Mouse (Mus musculus) heart, postnatal 10 days (tissue): ENCODE results near the gene Gria3. TPM values are rescaled to one million over a fixed set of nuclear protein-coding genes. Genes with fewer than 3 reads are reported as not detected.

ENCODE experiments used
- DNase-seq, 2 experiments: peaks; one replicate each; pipeline ENCODE4 v3.0.0; 2021
- intact Hi-C: fragments of 180-260 bp; cut with DNase I; formaldehyde crosslinking; loops from one replicate; pipeline ENCODE4 v1.15.1; 2025
- microRNA-seq, 2 experiments: library from miRNA; unstranded; fragments of <30 nt; microRNA quantifications; one replicate each; pipeline ENCODE4 v1.2.0; 2022
- total RNA-seq, 2 experiments: library from RNA; stranded (reverse); gene quantifications; 2 replicates each; pipeline ENCODE4 v1.2.3; 2021

Gria3 gene
- total RNA-seq, 2 experiments from 2014 or later = 2.4 to 2.7 TPM

DNA sequence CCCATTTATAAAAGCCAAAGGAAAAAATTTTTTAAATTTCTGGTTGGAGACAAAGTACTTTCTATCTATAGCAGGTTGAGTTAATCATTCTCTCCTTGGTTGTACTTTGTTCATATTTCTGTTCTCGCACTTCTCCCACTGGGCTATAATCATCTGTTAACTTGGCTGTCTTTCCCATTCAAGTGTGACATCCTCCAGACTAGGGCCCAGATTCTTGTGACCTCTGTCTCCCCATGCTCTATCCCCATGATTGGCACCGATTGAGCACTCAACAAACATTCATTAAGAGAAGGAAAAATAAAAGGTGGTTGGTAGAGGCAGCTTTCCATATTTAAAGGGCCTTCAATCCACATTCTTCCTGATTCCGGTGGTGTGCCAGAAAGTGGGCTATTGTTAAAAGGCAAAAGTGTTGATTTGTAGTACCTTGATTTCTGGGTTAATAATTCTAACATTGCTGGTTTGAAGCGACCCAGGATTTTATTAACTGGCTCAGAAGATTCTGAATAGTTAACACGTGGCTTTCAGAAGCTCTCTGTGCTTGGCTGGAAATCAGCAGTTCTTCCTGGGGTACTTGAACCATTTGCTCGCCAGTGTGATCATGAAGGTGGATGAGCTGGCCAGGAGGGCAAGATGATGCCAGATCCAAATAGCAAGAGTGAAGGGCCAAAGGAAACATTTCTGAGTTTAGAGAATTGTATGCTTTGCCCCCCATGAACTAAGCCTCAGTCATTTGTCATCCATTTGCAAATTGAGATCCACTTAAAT lies 161.8 kb downstream of the Gria3 start:
- intact Hi-C loops = no loop called here
- DNase-seq = no peak

DNA sequence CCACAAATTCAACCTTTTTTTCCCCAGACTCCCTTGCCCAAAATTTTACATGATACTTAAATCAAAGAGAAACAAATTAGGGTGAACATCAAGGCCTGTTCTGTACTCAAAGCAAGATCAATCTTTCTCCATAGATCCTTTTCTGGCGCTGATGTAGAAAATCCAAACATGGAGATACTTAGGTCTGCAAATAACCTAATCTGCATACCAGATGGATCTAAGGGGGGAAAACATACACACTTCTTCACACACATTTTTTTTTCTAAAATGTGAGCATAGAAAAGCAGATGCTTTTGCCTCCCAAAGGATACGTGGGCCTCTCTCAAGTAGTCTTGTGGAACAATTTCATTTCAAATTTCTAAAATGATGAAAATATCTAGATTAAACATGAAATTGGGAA lies 164.2 kb downstream of the Gria3 start:
- DNase-seq = no peak
- intact Hi-C loops = no loop called here

DNA sequence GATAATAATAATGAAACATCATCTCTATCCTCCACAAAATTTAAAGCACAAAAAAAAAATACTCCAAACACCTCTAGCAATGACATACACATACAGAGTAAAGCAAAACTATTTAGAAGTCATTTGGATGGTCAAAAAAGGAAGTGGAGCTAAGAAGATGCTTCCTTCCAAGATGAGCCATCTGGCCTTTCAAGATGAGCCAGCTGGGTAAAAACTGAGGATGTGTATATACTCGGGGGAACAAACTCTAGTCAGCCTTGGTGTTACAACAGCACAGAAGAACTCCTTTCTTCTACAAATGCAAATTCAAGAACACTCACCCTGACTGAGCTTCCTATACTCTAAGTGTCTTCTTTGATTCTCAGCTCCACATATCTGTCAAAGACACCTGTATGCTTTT lies 172.4 kb downstream of the Gria3 start:
- no peak for DNase-seq
- intact Hi-C loops = no loop called here

DNA sequence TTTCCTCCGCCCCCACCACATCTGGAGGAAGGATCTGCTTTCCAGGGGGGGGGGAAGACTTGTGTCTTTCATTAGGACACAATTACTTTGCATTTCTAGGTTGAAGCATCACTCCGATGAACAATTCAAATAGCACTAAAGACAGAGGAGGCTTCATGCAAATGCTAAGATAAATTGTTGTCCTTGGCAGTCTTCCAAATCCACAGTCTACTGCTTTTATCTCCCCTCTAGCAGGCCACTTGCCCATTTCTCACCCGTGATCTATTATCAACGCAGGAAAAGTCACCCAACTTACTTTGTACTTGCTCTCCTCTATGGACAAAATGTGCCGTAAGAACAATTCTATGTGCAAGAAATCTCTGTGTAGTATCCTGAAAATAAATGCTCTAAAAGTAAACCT lies 178.1 kb downstream of the Gria3 start:
- DNase-seq = peak in 1 of 2 experiments; percentile 0
- intact Hi-C loops = no loop called here

DNA sequence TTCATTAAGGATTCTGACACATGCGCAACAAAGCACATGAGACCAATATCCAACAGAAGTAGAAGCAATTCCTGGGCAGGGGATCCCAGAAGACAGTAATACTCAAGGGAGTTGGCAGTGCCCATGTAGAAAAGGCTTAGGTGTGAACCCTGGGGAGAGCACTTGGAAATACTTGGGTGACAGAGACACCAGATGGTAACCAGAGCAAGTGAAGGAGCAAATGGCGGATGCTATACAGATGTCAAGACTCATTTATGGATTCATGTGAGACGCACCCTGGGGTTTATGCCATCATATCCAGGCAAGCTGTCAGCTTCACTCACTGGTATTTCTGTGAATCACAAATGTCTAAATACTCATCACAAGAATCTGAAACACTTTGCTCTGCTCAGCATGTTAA lies 187.0 kb downstream of the Gria3 start:
- intact Hi-C loops = no loop called here
- no peak for DNase-seq

DNA sequence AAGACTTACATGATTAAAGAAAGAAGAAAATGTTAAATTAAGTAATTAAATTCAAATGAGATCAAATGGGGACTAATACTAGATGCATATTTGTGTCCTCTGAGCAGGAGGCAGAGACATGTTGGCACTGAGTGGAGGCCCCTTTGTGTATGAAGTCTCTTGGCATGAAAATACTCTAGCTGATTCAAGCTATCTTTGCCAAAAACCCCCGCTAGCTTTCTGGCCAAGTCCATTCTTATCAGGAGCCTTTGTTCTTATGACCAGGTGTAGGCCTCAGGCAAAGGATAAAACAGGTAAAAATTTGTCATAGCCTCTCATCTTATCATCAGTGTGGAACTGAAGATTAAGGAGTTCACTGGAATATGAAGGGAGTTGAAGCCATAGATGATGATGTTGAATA lies 206.5 kb downstream of the Gria3 start:
- no peak for DNase-seq
- intact Hi-C loops = no loop called here

DNA sequence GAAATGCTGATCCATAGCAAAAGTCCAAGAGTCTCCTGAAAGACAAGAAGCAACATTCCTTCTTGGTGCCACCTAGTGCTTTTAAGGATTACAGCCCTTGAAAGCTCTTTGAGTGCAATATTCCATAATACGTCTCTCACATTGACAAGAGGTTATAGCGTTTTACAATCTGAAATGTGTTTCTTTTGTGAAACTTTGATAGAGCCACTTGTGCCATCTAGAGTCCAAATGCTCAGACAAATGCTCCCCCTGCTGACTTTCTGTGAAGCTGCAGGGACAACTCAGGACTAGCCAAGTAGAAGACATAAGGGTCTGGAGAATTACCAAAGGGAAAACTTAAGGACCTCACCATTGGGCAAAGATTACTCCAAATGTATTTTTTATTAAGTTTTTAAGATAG lies 214.3 kb downstream of the Gria3 start:
- intact Hi-C loops = loop anchor here (10.0 kb wide), 1 partner anchor 210 kb away; the partner anchor contains the start of gene Gria3
- peak; percentile 26 to 35 for DNase-seq

DNA sequence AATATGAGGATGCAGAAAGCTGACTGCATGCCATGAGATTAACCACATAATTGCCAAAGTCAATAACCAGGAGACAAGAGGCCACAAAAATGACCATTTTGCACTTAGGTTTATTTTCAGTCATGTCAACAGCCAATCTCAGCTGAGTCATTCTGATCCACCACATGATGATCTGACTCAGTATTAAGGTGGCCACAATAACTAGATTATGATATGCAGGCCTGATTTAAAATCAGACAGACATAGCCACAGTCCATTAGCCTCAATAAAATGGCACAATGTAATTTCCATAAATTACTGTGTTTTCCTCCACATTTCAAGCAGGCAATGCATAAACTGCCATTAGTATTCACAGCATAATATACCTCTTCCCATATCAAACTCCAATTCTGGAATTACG lies 216.3 kb downstream of the Gria3 start:
- DNase-seq = no peak
- intact Hi-C loops = loop anchor here (10.0 kb wide), 1 partner anchor 212 kb away; the partner anchor contains the start of gene Gria3

DNA sequence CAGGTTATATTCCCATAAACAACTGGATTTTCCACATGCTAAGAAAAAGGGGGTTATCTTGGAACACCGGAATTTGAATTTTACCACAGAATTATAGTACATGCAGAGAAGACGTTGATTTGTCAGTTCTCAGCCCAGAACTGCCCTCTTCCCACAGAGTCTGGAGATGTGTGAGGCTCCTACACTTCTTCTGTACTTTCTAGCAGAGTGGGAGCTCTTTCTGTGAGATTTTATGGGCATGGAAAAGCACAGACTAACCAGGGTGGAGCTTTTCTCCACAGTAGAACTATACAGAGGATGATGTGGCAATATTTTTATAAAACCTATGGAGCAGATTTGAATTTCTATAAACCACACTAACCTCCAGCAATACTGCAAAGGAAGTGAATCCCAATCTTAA lies 217.7 kb downstream of the Gria3 start:
- no peak for DNase-seq
- intact Hi-C loops = loop anchor here (10.0 kb wide), 1 partner anchor 214 kb away; the partner anchor contains the start of gene Gria3

DNA sequence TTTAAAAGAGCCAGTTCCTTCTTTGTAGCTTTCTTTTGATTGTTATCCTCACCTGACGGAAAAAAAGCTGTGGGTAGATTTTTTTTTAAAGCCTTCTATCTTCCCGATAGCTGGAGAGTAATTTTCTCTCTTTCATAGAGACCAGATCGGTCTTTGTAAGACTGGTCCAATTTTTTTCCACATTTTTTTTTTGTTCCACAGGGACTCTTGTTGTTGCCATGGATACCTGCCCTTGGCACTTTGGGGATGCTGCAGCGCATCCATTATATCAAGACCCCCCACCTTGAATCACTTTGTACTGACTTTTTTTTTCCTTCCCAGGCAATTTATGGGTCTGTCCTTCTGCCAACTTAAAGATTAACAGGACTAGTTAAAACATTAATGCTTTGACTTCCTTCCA lies 232.9 kb downstream of the Gria3 start:
- no peak for DNase-seq
- intact Hi-C loops = no loop called here

DNA sequence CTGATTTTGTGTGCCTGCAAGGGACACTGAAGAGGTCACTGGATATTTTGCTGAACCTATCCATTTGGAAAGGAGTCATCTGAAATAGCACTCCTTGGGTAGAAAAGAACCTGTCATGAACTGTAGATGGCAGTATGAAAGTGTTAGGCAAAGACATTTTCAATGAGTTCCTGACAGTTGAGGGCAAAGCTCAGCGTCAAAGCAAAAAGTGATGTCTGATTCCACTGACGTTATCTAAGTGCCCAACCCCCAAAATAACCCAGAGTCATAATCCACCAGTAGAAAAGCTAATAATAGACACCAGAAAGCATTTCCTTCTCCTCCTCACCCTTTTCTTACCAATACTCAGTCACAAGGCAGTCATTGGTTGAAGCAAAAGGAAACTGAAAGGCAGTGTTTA lies 244.3 kb downstream of the Gria3 start:
- intact Hi-C loops = no loop called here

DNA sequence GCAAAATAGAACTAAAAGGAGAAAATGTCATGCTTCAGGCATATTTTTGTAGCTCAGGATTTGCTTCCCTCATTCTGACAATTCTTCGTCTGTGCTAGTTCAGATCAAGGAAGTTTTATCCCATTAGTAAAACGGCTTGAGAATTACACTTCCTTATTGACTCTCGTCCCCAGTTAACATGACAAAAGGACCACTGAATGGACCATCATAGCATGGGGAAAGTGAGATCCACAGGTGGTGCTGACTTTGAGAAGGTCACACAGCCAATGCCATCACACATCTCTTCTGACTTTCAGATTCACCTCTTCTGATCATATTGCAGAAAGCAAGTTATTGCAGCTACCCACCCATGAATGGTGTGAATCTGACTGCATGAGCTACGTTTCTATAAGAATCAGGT lies 257.1 kb downstream of the Gria3 start:
- DNase-seq = no peak
- intact Hi-C loops = no loop called here

More for the DNA sequence above, 244.3 kb downstream of the Gria3 start:
- DNase-seq = peak in 1 of 2 experiments; percentile 5

DNA sequence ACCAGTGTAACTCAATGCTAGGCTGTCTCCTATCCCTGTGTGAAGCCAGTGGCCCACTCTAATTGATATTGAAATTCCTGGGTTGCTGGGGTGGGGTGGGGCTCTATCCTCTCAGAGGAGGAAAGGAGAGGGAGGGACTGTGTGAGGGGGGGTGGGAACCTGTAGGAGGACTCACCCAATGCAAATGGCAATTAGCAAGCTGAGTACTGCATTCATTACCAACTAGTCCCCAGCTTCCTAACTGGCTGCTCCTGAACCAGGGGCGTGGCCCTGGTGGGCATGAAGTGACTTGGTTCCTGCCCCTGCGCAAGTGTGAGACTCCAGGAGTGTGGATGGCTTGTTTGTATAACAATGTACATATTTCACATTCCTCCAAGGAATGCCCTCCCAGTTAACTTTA lies 288.2 kb downstream of the Gria3 start:
- DNase-seq = no peak
- intact Hi-C loops = no loop called here

DNA sequence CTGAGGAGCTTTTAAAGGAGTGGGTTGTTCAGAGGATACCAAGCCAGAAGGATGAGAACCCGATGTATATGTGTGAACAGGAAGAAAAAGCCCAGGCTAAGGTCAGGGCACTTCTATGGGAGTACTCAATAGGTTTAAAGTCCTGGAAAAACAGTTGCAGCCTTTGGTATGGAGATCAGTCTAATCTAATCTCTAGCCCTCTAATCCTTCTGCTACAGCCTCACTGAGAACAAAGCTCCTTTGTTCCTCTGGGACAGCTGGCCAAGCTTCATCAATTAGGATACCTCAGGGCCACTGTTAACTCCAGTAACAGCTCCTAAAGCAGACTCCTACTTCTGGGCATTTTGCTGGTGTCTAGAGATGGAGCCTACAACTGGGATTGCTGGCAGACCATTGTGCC lies 291.4 kb downstream of the Gria3 start:
- intact Hi-C loops = no loop called here
- no peak for DNase-seq

Small RNA genes within 50 kb of the gene (microRNA-seq; reads per million reads assigned to microRNA genes)
- gene Gm22413 = 0 reads per million in 2 experiments
